Mouse (Mus musculus): ENCODE data around the gene Gm6899. TPM values are rescaled to one million over a fixed set of nuclear protein-coding genes. Genes with fewer than 3 reads are reported as not detected.

Gm6899 gene
- polyA plus RNA-seq (2012; rRNA removed): not detected in 2 replicates

GRCm38 (mm10) chr11:26593061-26594059 is at the start of gene Gm6899, which contains the start of gene Vrk2:
Gene Gm6899, plus strand, starts transcription at chr11:26593241.
Gene Vrk2, minus strand, starts transcription at chr11:26593999.

Other genes with a start within 250 kb of the Gm6899 start
- gene Fancl, start 207.1 kb upstream of the Gm6899 start, polyA plus RNA-seq (2012; rRNA removed): 11.5 and 12.5 TPM in 2 replicates
- gene Vrk2, start 758 bp downstream of the Gm6899 start, polyA plus RNA-seq (2012; rRNA removed): 4.8 and 4.9 TPM in 2 replicates

Measured in central nervous system, embryonic 14 days (tissue).